Mouse (Mus musculus): ENCODE results near the gene Rftn1.

GRCm38 (mm10) chr17:50131698-50132097, 58.8 kb downstream of the Rftn1 start:
- TF ChIP-seq CTCF (IDR thresholded peaks at IDR 0.05; ENCODE audit: low read depth) (no peak), EP300 (IDR thresholded peaks at IDR 0.05; ENCODE audit: low read depth) (no peak)

Data from heart, postnatal 0 days (tissue).